Mouse (Mus musculus) forebrain, embryonic 11.5 days (tissue): ENCODE measurements around the gene Irf7. TPM values are rescaled to one million over a fixed set of nuclear protein-coding genes. Genes with fewer than 3 reads are reported as not detected.
A peak's percentile ranks its signal among the peaks of the same experiment; 100 is the strongest.

Source experiments
- ATAC-seq: fragments of 200-750 bp; cut with Nextera tagmentation; replicated peaks from 2 replicates; pipeline ENCODE4 v1.8.0; 2017; ENCODE audit warnings: moderate TSS enrichment; ENCODE audit not compliant: low FRiP score
- DNase-seq: peaks from one replicate; pipeline ENCODE4 v3.0.0-alpha.2; 2017; ENCODE audit warnings: low spot score
- H3K27ac ChIP-seq: fragments of 300-500 bp; sonication (generic); 2 replicates; pipeline ENCODE4 v1.5.1; 2014; ENCODE audit warnings: low read depth, low read length
- H3K27me3 ChIP-seq: fragments of 300-500 bp; sonication (generic); 2 replicates; pipeline ENCODE4 v1.6.1; 2014; ENCODE audit warnings: mild to moderate bottlenecking, low read length, mixed read lengths; ENCODE audit not compliant: control insufficient read depth, insufficient read depth
- H3K36me3 ChIP-seq: fragments of 300-500 bp; sonication (generic); 2 replicates; pipeline ENCODE4 v1.6.1; 2014; ENCODE audit warnings: mild to moderate bottlenecking, low read length, moderate library complexity, mixed read lengths; ENCODE audit not compliant: control insufficient read depth, insufficient read depth
- H3K4me1 ChIP-seq: fragments of 300-500 bp; sonication (generic); replicated peaks from 2 replicates; pipeline ENCODE4 v1.6.1; 2014; ENCODE audit warnings: low read length, mixed read lengths; ENCODE audit not compliant: control insufficient read depth, insufficient read depth
- H3K4me2 ChIP-seq: fragments of 300-500 bp; sonication (generic); 2 replicates; pipeline ENCODE4 v1.6.1; 2014; ENCODE audit warnings: low read depth, mild to moderate bottlenecking, low read length, moderate library complexity, mixed read lengths; ENCODE audit not compliant: severe bottlenecking
- H3K4me3 ChIP-seq: fragments of 300-500 bp; sonication (generic); 2 replicates; pipeline ENCODE4 v1.5.1; 2014; ENCODE audit warnings: low read depth, low read length
- H3K9ac ChIP-seq: fragments of 300-500 bp; sonication (generic); 2 replicates; pipeline ENCODE4 v1.6.1; 2014; ENCODE audit warnings: low read length
- H3K9me3 ChIP-seq: fragments of 300-500 bp; sonication (generic); 2 replicates; pipeline ENCODE4 v1.6.1; 2016; ENCODE audit warnings: low read length, mixed read lengths; ENCODE audit not compliant: control insufficient read depth
- WGBS: fragments of 180-500 bp; shearing (Covaris S2); extraction: QIAGEN DNeasy Blood & Tissue Kit; methylation state at CpG from one replicate; pipeline ENCODE4 v1.1.7; 2014; 5-methylcytosine and 5-hydroxymethylcytosine counted together
- microRNA counts: library from miRNA; unstranded; fragments of <30 nt; microRNA quantifications from one replicate; lab custom pipeline; 2015
- microRNA-seq: library from miRNA; unstranded; fragments of <30 nt; microRNA quantifications from one replicate; pipeline ENCODE4, GENCODE M21; 2016; ENCODE audit not compliant: insufficient number of aligned reads
- polyA plus RNA-seq: library from polyadenylated mRNA; unstranded; fragments of >200 nt; fragmentation: Nextera tagmentation; extraction: Ambion mirVana; gene quantifications from 2 replicates; pipeline ENCODE4 v1.2.1, GENCODE M21; 2014

Irf7 gene
- polyA plus RNA-seq, 1 experiment from 2014 or later = 0.57 TPM

DNA sequence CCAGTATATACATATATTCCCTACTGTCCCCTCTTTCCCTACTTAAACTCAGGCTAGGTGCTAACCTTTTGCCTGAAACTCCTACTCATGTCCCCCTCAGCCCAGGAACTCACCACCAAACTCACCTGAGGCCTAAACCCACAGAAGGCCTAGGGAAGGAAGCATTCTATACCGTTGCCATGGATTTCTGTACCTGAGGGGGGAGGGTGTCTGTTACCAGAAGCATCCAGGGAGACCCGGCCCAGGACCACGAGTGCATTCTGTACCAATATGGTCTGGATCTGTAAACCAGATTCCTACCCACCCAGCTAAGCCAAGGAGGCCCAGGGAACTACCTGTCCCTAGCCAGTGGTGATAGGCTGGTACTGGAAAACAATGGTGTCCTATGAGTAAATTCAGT, 52.0 kb downstream of the Irf7 start:
- no peak overlapping the region for H3K4me2 ChIP-seq
- H3K4me1 ChIP-seq = peaks cover 17% of the 10 kb centered on the region
- no peak overlapping the region for H3K9ac ChIP-seq
- ATAC-seq (no peak), DNase-seq (peak; percentile 52)
- H3K4me3 ChIP-seq = no peak overlapping the region
- H3K27me3 ChIP-seq = no peaks in the 10 kb centered on the region
- 85% methylated on average over 3 of the region's 3 CpGs for WGBS
- H3K9me3 ChIP-seq = no peaks in the 10 kb centered on the region
- H3K36me3 ChIP-seq = no peaks in the 10 kb centered on the region
- H3K27ac ChIP-seq = 0 out of 2 replicates have a peak overlapping the region, but pooled peaks have one; percentile 96

GRCm38 (mm10) chr7:141213605-141214235, 52.6 kb downstream of the Irf7 start, which contains the start of gene Lmntd2:
Lmntd2 (minus strand) TSS chr7:141214080.
- H3K4me2 ChIP-seq = peak within 1 kb of the TSS; percentile 73
- no peaks in the 10 kb centered on the region for H3K36me3 ChIP-seq
- peak within 1 kb of the TSS; percentile 78 for H3K9ac ChIP-seq
- peak within 1 kb of the TSS; percentile 96 for H3K27ac ChIP-seq
- no peaks in the 10 kb centered on the region for H3K27me3 ChIP-seq
- 93% methylated on average over 11 of the region's 11 CpGs for WGBS
- DNase-seq (peak; percentile 40), ATAC-seq (no peak)
- peak within 1 kb of the TSS; percentile 63 for H3K4me3 ChIP-seq
- no peaks in the 10 kb centered on the region for H3K9me3 ChIP-seq
- H3K4me1 ChIP-seq = peaks cover 17% of the 10 kb centered on the region

DNA sequence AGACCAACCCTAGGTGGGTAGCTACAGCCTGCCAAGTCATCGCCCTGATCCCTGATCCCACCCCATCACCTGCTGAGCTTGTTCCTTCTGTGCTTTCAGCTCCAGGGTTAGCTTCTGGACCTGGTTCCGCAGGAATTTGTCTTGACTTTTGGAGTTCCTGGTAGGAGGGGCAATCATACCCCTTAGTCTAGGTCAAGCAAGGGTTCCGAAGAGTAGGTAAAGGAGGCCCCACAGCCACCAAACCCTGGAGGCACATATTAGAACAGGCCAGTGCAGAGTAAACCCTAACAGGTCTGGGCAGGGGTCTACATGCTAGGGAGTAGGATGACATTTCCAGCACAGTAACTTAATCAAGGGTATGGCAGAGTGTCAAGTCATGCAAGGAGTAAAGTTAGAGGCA, 53.1 kb downstream of the Irf7 start:
- Histone ChIP-seq H3K9me3 (no peaks in the 10 kb centered on the region), H3K27ac (no peak overlapping the region), H3K9ac (no peak overlapping the region), H3K27me3 (no peaks in the 10 kb centered on the region), H3K4me2 (no peak overlapping the region), H3K4me3 (no peak overlapping the region), H3K36me3 (no peaks in the 10 kb centered on the region), H3K4me1 (peaks cover 17% of the 10 kb centered on the region)
- ATAC-seq (no peak), DNase-seq (peak; percentile 43)
- WGBS = 80% methylated on average over 3 of the region's 3 CpGs

MicroRNA genes within 50 kb of the gene (microRNA counts, 519-probe panel; counts per million panel counts)
- microRNA mmu-miR-210 (lab: Ali Mortazavi, UCI) = 5,209 counts per million, percentile 61 among the panel's probes with 10 or more counts

Small RNA genes lying within 50 kb of the gene (microRNA-seq; reads per million reads assigned to microRNA genes)
- 1,321 reads per million, percentile 71 among the genes with 10 or more reads in this experiment for gene Mir210

Other genes with a start within 250 kb of the Irf7 start
- gene Ifitm6, start 248.6 kb downstream of the Irf7 start, polyA plus RNA-seq = not detected in 2 replicates
- gene Gm17387, start 237.3 kb downstream of the Irf7 start, polyA plus RNA-seq = not detected in 2 replicates
- 22.3 and 23.5 TPM in 2 replicates for gene B4galnt4, start 205.4 kb downstream of the Irf7 start, polyA plus RNA-seq
- 1.1 and 1.9 TPM in 2 replicates for gene Pkp3, start 188.3 kb downstream of the Irf7 start, polyA plus RNA-seq
- 1.2 and 1.8 TPM in 2 replicates for gene Sigirr, start 165.9 kb downstream of the Irf7 start, polyA plus RNA-seq
- gene Ano9, start 148.7 kb downstream of the Irf7 start, polyA plus RNA-seq = 0.21 and 0.39 TPM in 2 replicates
- 70.9 and 75.3 TPM in 2 replicates for gene Ptdss2, start 144.1 kb downstream of the Irf7 start, polyA plus RNA-seq
- 56.7 and 65.2 TPM in 2 replicates for gene Rnh1, start 93.6 kb downstream of the Irf7 start, polyA plus RNA-seq
- gene Hras, start 72.5 kb downstream of the Irf7 start, polyA plus RNA-seq = 87.5 and 116 TPM in 2 replicates
- 14.0 and 16.1 TPM in 2 replicates for gene Lrrc56, start 72.3 kb downstream of the Irf7 start, polyA plus RNA-seq
- 3.3 TPM in 2 replicates for gene Lmntd2, start 52.4 kb downstream of the Irf7 start, polyA plus RNA-seq
- gene Rassf7, start 50.6 kb downstream of the Irf7 start, polyA plus RNA-seq = 47.4 and 49.3 TPM in 2 replicates
- gene Phrf1, start 37.7 kb downstream of the Irf7 start, polyA plus RNA-seq = 99.6 and 102 TPM in 2 replicates
- not detected in 2 replicates for gene Cdhr5, start 10.3 kb upstream of the Irf7 start, polyA plus RNA-seq
- gene Sct, start 12.7 kb upstream of the Irf7 start, polyA plus RNA-seq = 2.5 TPM in 2 replicates
- gene Drd4, start 25.5 kb upstream of the Irf7 start, polyA plus RNA-seq = 0.24 and 0.43 TPM in 2 replicates
- 74.2 and 80.8 TPM in 2 replicates for gene Deaf1, start 61.2 kb upstream of the Irf7 start, polyA plus RNA-seq
- gene Tmem80, start 61.3 kb upstream of the Irf7 start, polyA plus RNA-seq = 33.2 and 33.5 TPM in 2 replicates
- 2.5 and 3.3 TPM in 2 replicates for gene Eps8l2, start 72.4 kb upstream of the Irf7 start, polyA plus RNA-seq
- 384 and 400 TPM in 2 replicates for gene Taldo1, start 125.7 kb upstream of the Irf7 start, polyA plus RNA-seq
- 42.9 and 46.6 TPM in 2 replicates for gene Gatd1, start 147.7 kb upstream of the Irf7 start, polyA plus RNA-seq
- 4.1 and 5.4 TPM in 2 replicates for gene Cend1, start 163.0 kb upstream of the Irf7 start, polyA plus RNA-seq
- gene Slc25a22, start 171.4 kb upstream of the Irf7 start, polyA plus RNA-seq = 43.2 and 46.0 TPM in 2 replicates
- gene Pidd1, start 177.5 kb upstream of the Irf7 start, polyA plus RNA-seq = 22.3 TPM in 2 replicates
- 935 and 968 TPM in 2 replicates for gene Rplp2, start 180.9 kb upstream of the Irf7 start, polyA plus RNA-seq
- 16.9 and 17.9 TPM in 2 replicates for gene Pnpla2, start 188.7 kb upstream of the Irf7 start, polyA plus RNA-seq
- gene Cracr2b, start 194.6 kb upstream of the Irf7 start, polyA plus RNA-seq = 3.6 and 5.9 TPM in 2 replicates
- 40.3 and 48.6 TPM in 2 replicates for gene Cd151, start 200.9 kb upstream of the Irf7 start, polyA plus RNA-seq
- 73.9 and 78.5 TPM in 2 replicates for gene Polr2l, start 208.7 kb upstream of the Irf7 start, polyA plus RNA-seq
- gene Tspan4, start 208.8 kb upstream of the Irf7 start, polyA plus RNA-seq = 29.7 and 34.0 TPM in 2 replicates